Mouse (Mus musculus) MEL (cell line): ENCODE results near the gene H2-Q4. TPM values are rescaled to one million over a fixed set of nuclear protein-coding genes. Genes with fewer than 3 reads are reported as not detected.
A peak's percentile ranks its signal among the peaks of the same experiment; 100 is the strongest.
"Not testable (repeated sequence)": the region's sequence is repeated elsewhere in the genome, so short reads cannot be mapped to it uniquely, and the experiment has no call there.

ENCODE experiments used
- DNase-seq: peaks from one replicate; pipeline ENCODE4 v3.0.0; 2011; ENCODE audit warnings: low read depth, low spot score
- H3K27ac ChIP-seq: 2 replicates; pipeline ENCODE4 v1.5.1; 2012; ENCODE audit warnings: low read depth, mild to moderate bottlenecking, control low read depth, low read length, moderate library complexity; ENCODE audit not compliant: control insufficient read depth
- H3K27me3 ChIP-seq, 2 experiments: fragments of 150-350 bp in 1 of 2; sonication (generic) in 1 of 2; 2 replicates each; pipeline ENCODE4 v1.6.1; 2012; ENCODE audit warnings: low read length in 2 of 2, mild to moderate bottlenecking in 2 of 2, improper control_type of control experiment in 1 of 2, moderate library complexity in 1 of 2; ENCODE audit not compliant: insufficient read depth in 2 of 2, control insufficient read depth in 1 of 2
- H3K36me3 ChIP-seq, 2 experiments: 2 replicates each; pipeline ENCODE4 v1.6.1; 2012 to 2014; ENCODE audit warnings: low read length in 2 of 2, improper control_type of control experiment in 1 of 2, inconsistent platforms in 1 of 2, mild to moderate bottlenecking in 1 of 2; ENCODE audit not compliant: insufficient read depth in 2 of 2, control insufficient read depth in 1 of 2
- H3K4me1 ChIP-seq, 2 experiments: fragments of 150-350 bp in 1 of 2; sonication (generic) in 1 of 2; 2 replicates each; pipeline ENCODE4 v1.6.1; 2012; ENCODE audit warnings: low read length in 2 of 2, improper control_type of control experiment in 1 of 2, mild to moderate bottlenecking in 1 of 2; ENCODE audit not compliant: insufficient read depth in 2 of 2, control insufficient read depth in 1 of 2
- H3K4me3 ChIP-seq, 2 experiments: fragments of 150-350 bp in 1 of 2; sonication (generic) in 1 of 2; 2 replicates each; pipeline ENCODE4 v1.5.1; 2012; ENCODE audit warnings: low read depth in 2 of 2, low read length in 2 of 2, mild to moderate bottlenecking in 2 of 2, moderate library complexity in 2 of 2, control low read depth in 1 of 2, improper control_type of control experiment in 1 of 2; ENCODE audit not compliant: control insufficient read depth in 1 of 2, insufficient read depth in 1 of 2
- H3K79me2 ChIP-seq: 2 replicates; pipeline ENCODE4 v1.6.1; 2012; ENCODE audit warnings: mild to moderate bottlenecking, low read length, moderate library complexity; ENCODE audit not compliant: control insufficient read depth, poor library complexity, insufficient read depth
- H3K9ac ChIP-seq: 2 replicates; pipeline ENCODE4 v1.6.1; 2012; ENCODE audit warnings: low read depth, mild to moderate bottlenecking, control low read depth, low read length, moderate library complexity; ENCODE audit not compliant: control insufficient read depth, poor library complexity, severe bottlenecking
- H3K9me3 ChIP-seq: fragments of 150-350 bp; sonication (generic); replicated peaks from 2 replicates; pipeline ENCODE4 v1.6.1; 2012; ENCODE audit warnings: mild to moderate bottlenecking, low read length, improper control_type of control experiment, moderate library complexity; ENCODE audit not compliant: insufficient read depth
- CTCF ChIP-seq, 3 experiments: IDR thresholded peaks in 2 of 3; conservative IDR thresholded peaks in 1 of 3; 2 replicates each; pipeline ENCODE4 v1.5.1; 2011 to 2012; ENCODE audit warnings: low read length in 3 of 3, low read depth in 2 of 3, mild to moderate bottlenecking in 2 of 3, improper control_type of control experiment in 1 of 3, inconsistent platforms in 1 of 3, mixed read lengths in 1 of 3, moderate library complexity in 1 of 3; ENCODE audit not compliant: control insufficient read depth in 1 of 3, insufficient read depth in 1 of 3, poor library complexity in 1 of 3, severe bottlenecking in 1 of 3
- RAD21 ChIP-seq: IDR thresholded peaks from 2 replicates; pipeline ENCODE4 v1.6.1; 2011; ENCODE audit warnings: mild to moderate bottlenecking, low read depth, low read length, improper control_type of control experiment
- SMC3 ChIP-seq: IDR thresholded peaks from 2 replicates; pipeline ENCODE4 v1.6.1; 2011; ENCODE audit warnings: low read depth, low read length, improper control_type of control experiment
- polyA plus RNA-seq, 2 experiments: library from polyadenylated mRNA; stranded (reverse) in 1 of 2; unstranded in 1 of 2; fragments of >175 nt in 1 of 2; fragments of >200 nt in 1 of 2; gene quantifications; 2 replicates each; pipeline versions ENCODE4 v1.2.1 to v1.2.4; 2012; ENCODE audit warnings: low replicate concordance in 2 of 2, low read depth in 1 of 2; ENCODE audit not compliant: insufficient read length in 2 of 2, insufficient read depth in 1 of 2, missing spikeins in 1 of 2
- total RNA-seq: library from RNA; depleted of rRNA; stranded (reverse); fragments of 300-350 nt; gene quantifications from 2 replicates; pipeline ENCODE4 v1.2.3, GENCODE M21; 2012

The H2-Q4 gene
- total and polyA plus RNA-seq, 3 experiments, result 9.1 to 25.5 TPM; not detected in 1

- not testable (repeated sequence) for H3K79me2 ChIP-seq, H3K4me3 ChIP-seq, H3K9ac ChIP-seq, H3K9me3 ChIP-seq, H3K27ac ChIP-seq, H3K36me3 ChIP-seq, H3K27me3 ChIP-seq, H3K4me1 ChIP-seq
- DNase-seq, result peak; percentile 54
- TF ChIP-seq RAD21 (peak; percentile 8), CTCF (IDR thresholded peaks at IDR 0.05 in 2 of 3, conservative IDR thresholded peaks at IDR 0.05 in 1 of 3; ENCODE audit: control insufficient read depth in 1 of 3, insufficient read depth in 1 of 3, low read depth in 2 of 3, low read length in 3 of 3, poor library complexity in 1 of 3, severe bottlenecking in 1 of 3) (peak; percentile 23 to 41 (median 25); a peak in 5 of 6 replicates), SMC3 (peak; percentile 23)
These were observed 10.4 kb downstream of the H2-Q4 start for GRCm38 (mm10) chr17:35389796-35390195.

- H3K27me3 ChIP-seq, H3K79me2 ChIP-seq, H3K9ac ChIP-seq, H3K4me1 ChIP-seq, H3K9me3 ChIP-seq, DNase-seq, H3K27ac ChIP-seq, H3K4me3 ChIP-seq, H3K36me3 ChIP-seq: not testable (repeated sequence)
These were observed 13.3 kb downstream of the H2-Q4 start for GRCm38 (mm10) chr17:35392671-35393070.

- not testable (repeated sequence) for H3K4me3 ChIP-seq, H3K36me3 ChIP-seq, H3K27ac ChIP-seq, DNase-seq, H3K79me2 ChIP-seq, H3K27me3 ChIP-seq, H3K4me1 ChIP-seq, H3K9ac ChIP-seq, H3K9me3 ChIP-seq
These were observed 14.7 kb downstream of the H2-Q4 start for GRCm38 (mm10) chr17:35393864-35394800.

GRCm38 (mm10) chr17:35396956-35397355 lies 17.5 kb downstream of the H2-Q4 start:
- H3K27ac ChIP-seq, H3K27me3 ChIP-seq, H3K36me3 ChIP-seq, H3K9me3 ChIP-seq, H3K79me2 ChIP-seq, H3K4me1 ChIP-seq, DNase-seq, H3K9ac ChIP-seq, H3K4me3 ChIP-seq: not testable (repeated sequence)

GRCm38 (mm10) chr17:35413057-35413456 lies 33.6 kb downstream of the H2-Q4 start:
- H3K27me3 ChIP-seq, H3K4me3 ChIP-seq, H3K4me1 ChIP-seq, H3K9ac ChIP-seq, H3K79me2 ChIP-seq, H3K9me3 ChIP-seq, H3K36me3 ChIP-seq, H3K27ac ChIP-seq, DNase-seq: not testable (repeated sequence)

- H3K36me3 ChIP-seq, H3K4me1 ChIP-seq, H3K9ac ChIP-seq, DNase-seq, H3K27me3 ChIP-seq, H3K9me3 ChIP-seq, H3K4me3 ChIP-seq, H3K79me2 ChIP-seq, H3K27ac ChIP-seq: not testable (repeated sequence)
These were observed 36.1 kb downstream of the H2-Q4 start for GRCm38 (mm10) chr17:35415273-35416129.
